Mouse (Mus musculus): Measurements from ENCODE around the gene Vmn1r183. TPM values are rescaled to one million over a fixed set of nuclear protein-coding genes. Genes with fewer than 3 reads are reported as not detected.

The Vmn1r183 gene
- not detected for polyA plus RNA-seq (2015; fragmentation: Illumina TruSeq; extraction: RNeasy Lipid Tissue Mini Kit (QIAGEN cat#74804); ENCODE audit: insufficient read depth, low replicate concordance)

DNA sequence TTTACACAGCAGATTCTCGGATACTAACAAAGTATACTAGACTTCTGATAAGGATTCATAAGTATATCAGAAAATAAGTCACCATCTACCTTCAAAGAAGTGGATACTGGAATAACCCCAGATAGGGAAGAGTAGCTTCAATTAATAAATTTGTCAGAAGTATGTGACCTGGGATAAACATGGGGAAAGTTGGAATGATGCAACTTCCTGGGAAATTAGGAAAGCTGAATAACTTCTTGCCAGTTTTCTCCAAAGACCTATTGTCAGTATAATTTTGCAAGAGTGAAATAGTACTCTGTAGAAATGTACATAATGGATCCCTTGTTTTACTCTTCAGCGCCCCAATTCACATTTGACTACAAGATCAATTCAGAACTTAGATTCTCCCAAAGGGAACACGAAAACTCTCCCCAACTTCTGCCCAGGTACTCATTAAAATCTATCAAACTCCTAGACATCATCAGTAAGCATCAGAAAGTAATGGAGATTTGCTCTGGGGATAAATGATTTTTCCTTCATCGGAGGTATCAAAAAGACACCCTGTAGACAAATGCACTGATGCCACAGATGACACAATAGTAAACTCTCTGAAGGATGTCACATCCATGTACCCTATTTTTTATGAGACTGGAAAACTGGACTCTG lies at the start of gene Vmn1r183:
TSS of gene Vmn1r183 (plus strand) at position 595 of the 645 bp plus-strand sequence.

DNA sequence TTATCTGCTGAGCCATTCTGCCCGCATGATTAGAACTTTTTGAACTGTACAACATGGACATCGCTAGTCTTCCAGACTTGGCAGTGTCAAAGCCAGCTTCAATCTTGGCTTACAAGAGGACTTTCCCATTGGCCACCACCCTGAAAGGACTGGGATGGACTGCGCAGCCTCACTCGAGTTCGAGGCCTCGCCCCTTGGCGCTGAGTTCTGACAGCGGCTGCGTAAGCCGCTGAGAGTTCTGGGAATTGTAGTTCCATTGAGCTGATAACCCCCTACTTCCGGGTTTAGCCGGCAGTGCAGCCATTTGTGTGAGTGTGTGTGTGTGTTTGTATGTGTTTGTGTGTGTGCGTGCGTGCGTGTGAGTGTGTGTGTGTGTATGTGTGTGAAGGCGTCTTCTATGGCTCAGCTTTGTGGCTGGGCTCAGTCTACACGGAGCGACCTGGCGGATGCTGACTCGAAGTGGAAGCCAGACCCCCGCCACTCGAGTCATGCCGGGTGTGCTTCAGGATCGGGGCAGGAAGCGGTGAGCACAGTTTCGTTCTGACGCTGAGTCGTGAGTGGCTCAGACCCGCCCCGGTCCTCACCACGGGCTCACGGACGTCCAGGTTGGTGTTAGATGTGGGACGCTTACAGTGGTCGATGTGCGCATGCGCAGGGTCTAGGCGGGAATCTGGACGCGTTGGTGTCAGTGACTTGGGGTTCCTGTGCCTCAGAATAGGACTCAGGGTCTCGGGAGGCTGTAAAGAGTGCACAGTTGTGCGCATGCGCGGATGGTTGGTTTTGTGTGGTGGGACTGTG lies 28.8 kb downstream of the Vmn1r183 start, which contains the start of gene Zfp180:
TSS of gene Zfp180 (plus strand) at position 291 of the 798 bp plus-strand sequence.

DNA sequence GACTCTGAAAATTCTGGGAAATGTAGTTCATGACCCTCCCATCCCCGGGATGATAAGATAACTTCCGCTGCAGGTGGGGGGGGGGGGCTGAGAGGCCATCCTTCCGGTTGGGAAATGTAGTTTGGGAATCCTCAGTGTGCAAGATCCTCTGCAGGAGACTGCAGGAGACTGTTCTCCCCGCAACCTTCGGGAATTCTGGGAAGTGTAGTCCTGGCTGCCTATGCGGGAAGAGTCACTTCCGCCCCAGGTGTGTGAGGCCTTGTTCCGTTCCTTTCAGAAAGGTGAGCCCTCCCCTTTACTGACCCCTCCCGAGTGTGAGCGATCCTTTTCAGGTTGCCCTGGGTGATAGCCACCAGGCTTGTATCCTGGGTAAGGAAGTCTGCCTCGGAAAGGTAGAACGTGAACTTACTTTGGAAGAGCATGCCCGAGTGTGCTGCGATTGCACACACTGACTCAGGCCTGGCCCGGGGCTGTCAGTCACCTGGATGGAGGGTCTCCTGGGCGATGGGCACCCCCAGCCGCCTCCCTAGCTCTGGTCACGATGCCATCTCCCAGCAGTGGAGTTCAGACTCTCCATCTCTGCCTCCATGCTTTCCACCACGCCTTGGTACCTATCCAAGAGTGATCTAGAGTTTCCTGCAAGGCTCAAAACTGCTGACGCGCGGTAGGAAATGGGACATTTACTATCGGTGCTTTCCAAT lies 59.3 kb downstream of the Vmn1r183 start, which contains the start of gene Zfp112:
TSS of gene Zfp112 (plus strand) at position 159 of the 701 bp plus-strand sequence.

Other genes starting within 250 kb of the Vmn1r183 start
- gene Vmn1r175, start 242.6 kb upstream of the Vmn1r183 start, polyA plus RNA-seq (2015; fragmentation: Illumina TruSeq; extraction: RNeasy Lipid Tissue Mini Kit (QIAGEN cat#74804); ENCODE audit: insufficient read depth, low replicate concordance): not detected
- not detected for gene Vmn1r176, start 215.9 kb upstream of the Vmn1r183 start, polyA plus RNA-seq (2015; fragmentation: Illumina TruSeq; extraction: RNeasy Lipid Tissue Mini Kit (QIAGEN cat#74804); ENCODE audit: insufficient read depth, low replicate concordance)
- gene Vmn1r177, start 186.8 kb upstream of the Vmn1r183 start, polyA plus RNA-seq (2015; fragmentation: Illumina TruSeq; extraction: RNeasy Lipid Tissue Mini Kit (QIAGEN cat#74804); ENCODE audit: insufficient read depth, low replicate concordance): not detected
- not detected for gene Vmn1r178, start 161.2 kb upstream of the Vmn1r183 start, polyA plus RNA-seq (2015; fragmentation: Illumina TruSeq; extraction: RNeasy Lipid Tissue Mini Kit (QIAGEN cat#74804); ENCODE audit: insufficient read depth, low replicate concordance)
- not detected for gene Vmn1r179, start 126.3 kb upstream of the Vmn1r183 start, polyA plus RNA-seq (2015; fragmentation: Illumina TruSeq; extraction: RNeasy Lipid Tissue Mini Kit (QIAGEN cat#74804); ENCODE audit: insufficient read depth, low replicate concordance)
- gene Vmn1r180, start 102.6 kb upstream of the Vmn1r183 start, polyA plus RNA-seq (2015; fragmentation: Illumina TruSeq; extraction: RNeasy Lipid Tissue Mini Kit (QIAGEN cat#74804); ENCODE audit: insufficient read depth, low replicate concordance): not detected
- not detected for gene Vmn1r181, start 78.6 kb upstream of the Vmn1r183 start, polyA plus RNA-seq (2015; fragmentation: Illumina TruSeq; extraction: RNeasy Lipid Tissue Mini Kit (QIAGEN cat#74804); ENCODE audit: insufficient read depth, low replicate concordance)
- gene V1rd19, start 51.6 kb upstream of the Vmn1r183 start, polyA plus RNA-seq (2015; fragmentation: Illumina TruSeq; extraction: RNeasy Lipid Tissue Mini Kit (QIAGEN cat#74804); ENCODE audit: insufficient read depth, low replicate concordance): not detected
- gene Zfp180, start 28.7 kb downstream of the Vmn1r183 start, polyA plus RNA-seq (2015; fragmentation: Illumina TruSeq; extraction: RNeasy Lipid Tissue Mini Kit (QIAGEN cat#74804); ENCODE audit: insufficient read depth, low replicate concordance): 25.4 TPM
- gene Zfp112, start 59.1 kb downstream of the Vmn1r183 start, polyA plus RNA-seq (2015; fragmentation: Illumina TruSeq; extraction: RNeasy Lipid Tissue Mini Kit (QIAGEN cat#74804); ENCODE audit: insufficient read depth, low replicate concordance): 1.9 TPM
- 11.2 TPM for gene Zfp235, start 80.9 kb downstream of the Vmn1r183 start, polyA plus RNA-seq (2015; fragmentation: Illumina TruSeq; extraction: RNeasy Lipid Tissue Mini Kit (QIAGEN cat#74804); ENCODE audit: insufficient read depth, low replicate concordance)
- gene Zfp114, start 121.8 kb downstream of the Vmn1r183 start, polyA plus RNA-seq (2015; fragmentation: Illumina TruSeq; extraction: RNeasy Lipid Tissue Mini Kit (QIAGEN cat#74804); ENCODE audit: insufficient read depth, low replicate concordance): 0.37 TPM
- 4.2 TPM for gene Zfp111, start 158.2 kb downstream of the Vmn1r183 start, polyA plus RNA-seq (2015; fragmentation: Illumina TruSeq; extraction: RNeasy Lipid Tissue Mini Kit (QIAGEN cat#74804); ENCODE audit: insufficient read depth, low replicate concordance)
- gene Zfp109, start 184.3 kb downstream of the Vmn1r183 start, polyA plus RNA-seq (2015; fragmentation: Illumina TruSeq; extraction: RNeasy Lipid Tissue Mini Kit (QIAGEN cat#74804); ENCODE audit: insufficient read depth, low replicate concordance): 3.5 TPM
- gene Zfp108, start 201.5 kb downstream of the Vmn1r183 start, polyA plus RNA-seq (2015; fragmentation: Illumina TruSeq; extraction: RNeasy Lipid Tissue Mini Kit (QIAGEN cat#74804); ENCODE audit: insufficient read depth, low replicate concordance): 0.94 TPM
- 1.8 TPM for gene Zfp93, start 217.2 kb downstream of the Vmn1r183 start, polyA plus RNA-seq (2015; fragmentation: Illumina TruSeq; extraction: RNeasy Lipid Tissue Mini Kit (QIAGEN cat#74804); ENCODE audit: insufficient read depth, low replicate concordance)
- 13.9 TPM for gene Zfp61, start 248.0 kb downstream of the Vmn1r183 start, polyA plus RNA-seq (2015; fragmentation: Illumina TruSeq; extraction: RNeasy Lipid Tissue Mini Kit (QIAGEN cat#74804); ENCODE audit: insufficient read depth, low replicate concordance)